Mouse (Mus musculus): ENCODE measurements around the gene Add1.

Gene Add1

GRCm38 (mm10) chr5:34609966-34610365 is 36.5 kb downstream of the Add1 start:
- no peak for DNase-seq

GRCm38 (mm10) chr5:34632996-34633395 is 59.5 kb downstream of the Add1 start:
- no peak for DNase-seq

GRCm38 (mm10) chr5:34633641-34634040 is 60.2 kb downstream of the Add1 start:
- DNase-seq = no peak

GRCm38 (mm10) chr5:34634746-34635400 is 61.4 kb downstream of the Add1 start:
- DNase-seq = no peak

- peak; percentile 20 to 33 for DNase-seq
These were observed 62.3 kb downstream of the Add1 start for GRCm38 (mm10) chr5:34635665-34636192.

GRCm38 (mm10) chr5:34636481-34637287 is 63.2 kb downstream of the Add1 start, which contains the start of gene Mfsd10:
Mfsd10 (minus strand) TSS chr5:34637212.
- peak; percentile 71 to 83 for DNase-seq

- DNase-seq = no peak
These were observed 64.2 kb downstream of the Add1 start for GRCm38 (mm10) chr5:34637591-34638156.

GRCm38 (mm10) chr5:34641991-34642390 is 68.5 kb downstream of the Add1 start:
- no peak for DNase-seq

GRCm38 (mm10) chr5:34642932-34643331 is 69.5 kb downstream of the Add1 start:
- DNase-seq = peak; percentile 28 to 51

GRCm38 (mm10) chr5:34647581-34647980 is 74.1 kb downstream of the Add1 start:
- peak; percentile 73 for DNase-seq

GRCm38 (mm10) chr5:34652961-34653360 is 79.5 kb downstream of the Add1 start:
- no peak for DNase-seq

GRCm38 (mm10) chr5:34654881-34655280 is 81.4 kb downstream of the Add1 start:
- DNase-seq = no peak

GRCm38 (mm10) chr5:34657556-34657955 is 84.1 kb downstream of the Add1 start:
- no peak for DNase-seq

- peak; percentile 97 to 99 for DNase-seq
These were observed 86.5 kb downstream of the Add1 start, which contains the start of the genes Nop14 and Grk4 for GRCm38 (mm10) chr5:34659686-34660590. Nop14 (minus strand) TSS chr5:34660148. Grk4 (plus strand) TSS chr5:34660379.

- no peak for DNase-seq
These were observed 87.2 kb downstream of the Add1 start for GRCm38 (mm10) chr5:34660591-34661130.

- no peak for DNase-seq
These were observed 88.4 kb downstream of the Add1 start for GRCm38 (mm10) chr5:34661909-34662308.

GRCm38 (mm10) chr5:34663231-34663630 is 89.8 kb downstream of the Add1 start:
- no peak for DNase-seq

GRCm38 (mm10) chr5:34669493-34669892 is 96.0 kb downstream of the Add1 start:
- DNase-seq = no peak

GRCm38 (mm10) chr5:34670280-34670679 is 96.8 kb downstream of the Add1 start:
- no peak for DNase-seq
